Mouse (Mus musculus) ES-E14 (cell line): ENCODE results near the gene Trmt1l.

Source experiments
- HCFC1 ChIP-seq: IDR thresholded peaks from 2 replicates; pipeline ENCODE4 v1.6.1; 2012; ENCODE audit warnings: low read length, inconsistent platforms, borderline replicate concordance; ENCODE audit not compliant: insufficient read depth
- ZC3H11A ChIP-seq: IDR thresholded peaks from 2 replicates; pipeline ENCODE4 v1.6.1; 2012; ENCODE audit warnings: low read depth, mild to moderate bottlenecking, inconsistent platforms, low read length, borderline replicate concordance
- ZNF384 ChIP-seq: IDR thresholded peaks from 2 replicates; pipeline ENCODE4 v1.6.1; 2012; ENCODE audit warnings: low read depth, low read length, inconsistent platforms

DNA sequence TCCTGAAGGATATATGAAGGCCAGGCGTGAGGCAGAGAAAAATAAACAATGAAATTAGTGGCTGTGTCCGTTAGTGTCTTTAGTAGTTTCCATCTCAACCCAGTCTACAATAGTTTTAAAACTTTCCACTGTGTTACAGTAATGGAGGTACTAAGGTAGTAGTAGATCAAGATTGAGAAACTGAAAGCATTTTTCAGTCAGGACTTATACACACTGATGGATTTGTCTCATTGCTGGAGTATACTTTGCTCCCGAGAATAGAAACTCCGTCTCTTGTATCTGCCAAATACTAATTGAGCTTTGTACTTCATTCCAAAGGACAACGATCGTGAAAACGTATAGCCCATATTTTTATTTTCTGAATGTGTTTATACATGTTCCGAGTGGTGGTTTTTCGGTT, 974 bp downstream of the Trmt1l start:
- TF ChIP-seq HCFC1 (no peak), ZC3H11A (no peak), ZNF384 (no peak)
